Mouse (Mus musculus) sigmoid colon, adult 10 weeks (tissue): Measurements from ENCODE around the gene Tollip. TPM values are rescaled to one million over a fixed set of nuclear protein-coding genes. Genes with fewer than 3 reads are reported as not detected.

Experiments used
- polyA plus RNA-seq: library from polyadenylated mRNA; stranded (reverse); fragments of 350-450 nt; fragmentation: Illumina TruSeq; extraction: RNeasy Lipid Tissue Mini Kit (QIAGEN cat#74804); gene quantifications from one replicate; pipeline ENCODE4 v1.2.3, GENCODE M21; 2014; ENCODE audit warnings: low read depth, low replicate concordance

Tollip gene
- 38.0 TPM for polyA plus RNA-seq

DNA sequence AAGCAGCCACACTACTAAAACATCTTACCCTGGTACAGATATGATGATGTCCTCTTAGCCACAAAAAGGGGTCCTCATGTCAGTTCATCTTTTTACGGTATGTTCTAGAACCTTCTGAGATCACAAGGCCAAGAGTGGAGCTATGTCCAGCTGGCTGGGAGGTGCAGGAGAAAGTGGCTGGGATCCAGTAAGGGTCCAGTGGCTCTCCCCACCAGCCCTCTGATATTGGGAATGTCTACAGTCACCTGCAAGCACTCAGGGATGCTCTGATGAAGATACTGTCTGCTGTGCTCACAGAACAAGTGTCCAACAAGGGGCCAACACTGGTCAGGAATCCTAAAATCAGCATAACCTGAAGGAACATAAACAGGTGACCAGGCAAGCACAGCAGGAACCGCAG, at the start of gene Tollip:
Tollip (minus strand) TSS at position 101 of the 400 bp plus-strand sequence.

DNA sequence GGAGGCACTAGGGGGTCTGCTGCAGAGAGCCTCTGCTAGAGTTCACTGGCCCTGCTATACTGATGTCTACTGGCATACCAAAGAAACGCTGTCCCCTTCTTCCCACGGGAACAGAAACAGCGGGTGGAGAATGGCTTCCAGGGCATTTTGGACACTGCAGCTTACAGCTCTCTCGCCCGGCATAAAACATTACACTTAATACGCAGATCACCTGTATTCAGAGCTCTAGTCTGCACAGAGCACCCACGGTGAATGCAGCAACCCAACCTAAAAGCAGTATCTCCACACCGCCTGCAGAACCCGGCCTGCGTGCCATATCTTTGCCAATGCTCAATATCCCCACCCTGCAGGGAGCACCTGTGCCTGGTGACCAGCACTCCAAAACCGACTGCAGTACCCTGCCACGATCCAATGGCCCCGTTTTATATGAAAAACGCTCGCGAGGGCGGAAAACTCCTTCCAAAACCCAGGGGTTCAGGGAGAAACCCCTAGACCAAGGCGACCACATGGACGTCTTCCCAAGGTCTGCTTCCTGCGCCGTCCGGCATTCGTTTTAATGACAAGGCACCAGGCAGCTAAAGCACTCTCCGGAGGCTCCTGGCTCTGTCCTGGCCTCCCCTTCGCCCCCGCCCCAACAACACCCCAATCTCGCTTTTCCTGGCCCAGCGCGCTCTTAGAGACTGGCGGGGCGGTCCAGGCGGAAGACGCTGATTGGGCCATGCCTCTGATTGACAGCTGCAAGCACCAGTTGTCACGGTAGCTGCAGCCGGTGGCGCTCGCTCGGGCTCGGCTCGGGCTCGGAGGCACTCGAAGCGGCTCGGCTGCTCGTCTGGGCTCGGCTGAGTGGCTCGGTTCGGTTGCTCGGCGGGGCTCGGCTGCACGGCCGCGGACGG, 30.8 kb upstream of the Tollip start, which contains the start of gene Brsk2:
Brsk2 (plus strand) TSS at position 846 of the 893 bp plus-strand sequence.

DNA sequence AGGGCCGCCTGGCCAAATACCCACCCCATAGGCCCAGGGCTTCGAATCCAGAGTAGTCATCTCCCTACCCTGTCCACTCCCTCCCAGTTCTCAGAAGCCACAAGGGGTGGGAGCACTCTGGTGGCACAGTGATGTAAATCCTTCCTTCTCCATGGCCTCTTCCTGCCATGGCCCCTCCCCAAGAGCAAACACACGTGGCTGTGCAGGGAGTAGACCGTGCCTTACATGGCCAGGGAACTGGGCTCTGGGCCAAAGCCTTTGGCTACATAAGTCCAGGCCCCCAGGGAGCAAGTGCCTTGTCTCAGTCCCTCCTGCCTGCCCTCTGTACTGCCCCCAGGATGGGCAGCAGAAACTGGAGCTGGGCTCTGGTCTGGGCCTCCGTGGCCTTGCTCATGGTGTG, 79.5 kb downstream of the Tollip start, which contains the start of gene Muc5b:
Muc5b (plus strand) TSS at position 292 of the 400 bp plus-strand sequence.

Other genes with a start within 250 kb of the Tollip start
- 6,492 TPM for gene Muc2, start 228.2 kb downstream of the Tollip start, polyA plus RNA-seq
- gene Muc5ac, start 129.5 kb downstream of the Tollip start, polyA plus RNA-seq: not detected
- not detected for gene Muc5b, start 79.4 kb downstream of the Tollip start, polyA plus RNA-seq
- gene Brsk2, start 31.2 kb upstream of the Tollip start, polyA plus RNA-seq: 0.22 TPM
- gene Mob2, start 142.6 kb upstream of the Tollip start, polyA plus RNA-seq: 20.4 TPM
- gene Dusp8, start 177.3 kb upstream of the Tollip start, polyA plus RNA-seq: 0.79 TPM
- gene Gm45618, start 202.2 kb upstream of the Tollip start, polyA plus RNA-seq: not detected
- not detected for gene Gm39115, start 217.5 kb upstream of the Tollip start, polyA plus RNA-seq
- gene Gm45337, start 226.1 kb upstream of the Tollip start, polyA plus RNA-seq: not detected
- not detected for gene Gm29735, start 238.6 kb upstream of the Tollip start, polyA plus RNA-seq
- not detected for gene Gm4553, start 247.2 kb upstream of the Tollip start, polyA plus RNA-seq